Mouse (Mus musculus) lung, postnatal 0 days (tissue): ENCODE data around the gene Bahd1. TPM values are rescaled to one million over a fixed set of nuclear protein-coding genes. Genes with fewer than 3 reads are reported as not detected.
A peak's percentile ranks its signal among the peaks of the same experiment; 100 is the strongest.

ENCODE experiments used
- ATAC-seq: fragments of 200-750 bp; cut with Nextera tagmentation; 2 replicates; pipeline ENCODE4 v1.8.0; 2017; ENCODE audit warnings: moderate library complexity
- DNase-seq: peaks from one replicate; pipeline ENCODE4 v3.0.0-alpha.2; 2016; ENCODE audit warnings: low spot score
- H3K27ac ChIP-seq: fragments of 300-500 bp; sonication (generic); 2 replicates; pipeline ENCODE4 v1.5.1; 2014; ENCODE audit warnings: antibody characterized with exemption, mild to moderate bottlenecking, low read length, mixed read lengths
- H3K27me3 ChIP-seq: fragments of 300-500 bp; sonication (generic); replicated peaks from 2 replicates; pipeline ENCODE4 v1.6.1; 2014; ENCODE audit warnings: low read length, mixed read lengths; ENCODE audit not compliant: insufficient read depth
- H3K36me3 ChIP-seq: fragments of 300-500 bp; sonication (generic); 2 replicates; pipeline ENCODE4 v1.6.1; 2014; ENCODE audit warnings: low read length, mixed read lengths; ENCODE audit not compliant: insufficient read depth
- H3K4me1 ChIP-seq: fragments of 300-500 bp; sonication (generic); 2 replicates; pipeline ENCODE4 v1.6.1; 2014; ENCODE audit warnings: antibody characterized with exemption, low read depth, low read length, mixed read lengths; ENCODE audit not compliant: insufficient read depth
- H3K4me2 ChIP-seq: fragments of 300-500 bp; sonication (generic); replicated peaks from 2 replicates; pipeline ENCODE4 v1.6.1; 2014; ENCODE audit warnings: low read depth, mild to moderate bottlenecking, low read length, moderate library complexity, mixed read lengths
- H3K4me3 ChIP-seq: fragments of 300-500 bp; sonication (generic); 2 replicates; pipeline ENCODE4 v1.5.1; 2014; ENCODE audit warnings: low read depth, low read length
- H3K9ac ChIP-seq: fragments of 300-500 bp; sonication (generic); replicated peaks from 2 replicates; pipeline ENCODE4 v1.6.1; 2014; ENCODE audit warnings: low read depth, mild to moderate bottlenecking
- H3K9me3 ChIP-seq: fragments of 300-500 bp; sonication (generic); 2 replicates; pipeline ENCODE4 v1.6.1; 2016; ENCODE audit warnings: low read length, mixed read lengths
- CTCF ChIP-seq: IDR thresholded peaks from 2 replicates; pipeline ENCODE4 v1.5.1; 2016; ENCODE audit warnings: antibody characterized with exemption, mild to moderate bottlenecking
- EP300 ChIP-seq: IDR thresholded peaks from 2 replicates; pipeline ENCODE4 v1.6.1; 2016; ENCODE audit warnings: antibody characterized with exemption, mild to moderate bottlenecking, control low read depth
- WGBS: fragments of 180-500 bp; shearing (Covaris S2); extraction: QIAGEN DNeasy Blood & Tissue Kit; methylation state at CpG from one replicate; pipeline ENCODE4 v1.1.7; 2014; 5-methylcytosine and 5-hydroxymethylcytosine counted together
- polyA plus RNA-seq: library from polyadenylated mRNA; unstranded; fragments of >200 nt; fragmentation: Nextera tagmentation; extraction: Ambion mirVana; gene quantifications from 2 replicates; pipeline ENCODE4 v1.2.1, GENCODE M21; 2015

Gene Bahd1
- polyA plus RNA-seq, 1 experiment from 2014 or later: 5.4 TPM

- no peak for TF ChIP-seq EP300
- TF ChIP-seq CTCF: no peak
- H3K9ac ChIP-seq: no peak overlapping the region
- no peak overlapping the region for H3K4me2 ChIP-seq
- 53% methylated on average over 7 of the region's 7 CpGs for WGBS
- H3K27me3 ChIP-seq: no peaks in the 10 kb centered on the region
- H3K9me3 ChIP-seq: no peaks in the 10 kb centered on the region
- no peaks in the 10 kb centered on the region for H3K4me1 ChIP-seq
- no peaks in the 10 kb centered on the region for H3K36me3 ChIP-seq
- DNase-seq: no peak
- no peak for ATAC-seq
- H3K4me3 ChIP-seq: no peak overlapping the region
- no peak overlapping the region for H3K27ac ChIP-seq
These were observed 41.2 kb downstream of the Bahd1 start for GRCm38 (mm10) chr2:118941341-118941740.

- no peaks in the 10 kb centered on the region for H3K36me3 ChIP-seq
- H3K9ac ChIP-seq: no peak overlapping the region
- H3K4me1 ChIP-seq: no peaks in the 10 kb centered on the region
- ATAC-seq (no peak), DNase-seq (no peak)
- no peaks in the 10 kb centered on the region for H3K27me3 ChIP-seq
- 82% methylated on average over 6 of the region's 6 CpGs for WGBS
- no peak overlapping the region for H3K4me3 ChIP-seq
- no peak overlapping the region for H3K4me2 ChIP-seq
- no peaks in the 10 kb centered on the region for H3K9me3 ChIP-seq
- no peak overlapping the region for H3K27ac ChIP-seq
- TF ChIP-seq CTCF (no peak), EP300 (no peak)
These were observed 43.1 kb downstream of the Bahd1 start for GRCm38 (mm10) chr2:118943232-118943631.

GRCm38 (mm10) chr2:118948818-118949217 is 48.6 kb downstream of the Bahd1 start:
- ATAC-seq: 0 out of 2 replicates have a peak, but pooled peaks have one; percentile 5
- H3K4me3 ChIP-seq: no peak overlapping the region
- no peak overlapping the region for H3K9ac ChIP-seq
- no peak for TF ChIP-seq EP300
- TF ChIP-seq CTCF: no peak
- WGBS: 69% methylated on average over 4 of the region's 4 CpGs
- no peaks in the 10 kb centered on the region for H3K36me3 ChIP-seq
- H3K27ac ChIP-seq: no peak overlapping the region
- no peak for DNase-seq
- H3K4me1 ChIP-seq: no peaks in the 10 kb centered on the region
- H3K27me3 ChIP-seq: no peaks in the 10 kb centered on the region
- H3K4me2 ChIP-seq: no peak overlapping the region
- H3K9me3 ChIP-seq: no peaks in the 10 kb centered on the region

DNA sequence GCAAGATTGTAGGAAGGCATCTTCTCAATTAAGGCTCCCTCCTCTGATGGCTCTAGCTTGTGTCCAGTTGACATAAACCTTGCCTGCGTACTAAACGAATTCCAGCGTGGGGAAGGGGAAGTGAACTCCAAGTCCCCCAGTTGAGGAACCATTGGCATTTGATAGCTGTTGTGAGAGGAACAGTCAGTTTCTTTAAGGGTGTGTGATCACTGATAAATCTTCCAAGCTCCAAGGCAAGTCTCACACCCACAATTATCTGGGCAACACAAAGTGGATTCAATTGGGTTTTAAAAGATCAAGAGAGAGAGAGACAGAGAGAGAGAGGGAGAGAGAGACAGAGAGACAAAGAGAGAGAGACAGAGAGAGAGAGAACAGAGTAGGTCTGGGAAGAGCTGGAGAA is 49.5 kb downstream of the Bahd1 start:
- Histone ChIP-seq H3K36me3 (no peaks in the 10 kb centered on the region), H3K9me3 (no peaks in the 10 kb centered on the region), H3K27me3 (no peaks in the 10 kb centered on the region), H3K4me1 (no peaks in the 10 kb centered on the region), H3K4me3 (no peak overlapping the region), H3K9ac (no peak overlapping the region), H3K27ac (no peak overlapping the region), H3K4me2 (no peak overlapping the region)
- TF ChIP-seq EP300 (no peak), CTCF (no peak)
- ATAC-seq (no peak), DNase-seq (no peak)
- WGBS: 57% methylated on average over 3 of the region's 3 CpGs

GRCm38 (mm10) chr2:118956497-118956896 is 56.3 kb downstream of the Bahd1 start:
- Histone ChIP-seq H3K9me3 (no peaks in the 10 kb centered on the region), H3K9ac (no peak overlapping the region), H3K36me3 (no peaks in the 10 kb centered on the region), H3K4me2 (no peak overlapping the region), H3K4me1 (no peaks in the 10 kb centered on the region), H3K4me3 (no peak overlapping the region), H3K27me3 (no peaks in the 10 kb centered on the region), H3K27ac (no peak overlapping the region)
- ATAC-seq: no peak
- no peak for DNase-seq
- no peak for TF ChIP-seq CTCF
- TF ChIP-seq EP300: no peak
- WGBS: 47% methylated on average over 5 of the region's 5 CpGs

DNA sequence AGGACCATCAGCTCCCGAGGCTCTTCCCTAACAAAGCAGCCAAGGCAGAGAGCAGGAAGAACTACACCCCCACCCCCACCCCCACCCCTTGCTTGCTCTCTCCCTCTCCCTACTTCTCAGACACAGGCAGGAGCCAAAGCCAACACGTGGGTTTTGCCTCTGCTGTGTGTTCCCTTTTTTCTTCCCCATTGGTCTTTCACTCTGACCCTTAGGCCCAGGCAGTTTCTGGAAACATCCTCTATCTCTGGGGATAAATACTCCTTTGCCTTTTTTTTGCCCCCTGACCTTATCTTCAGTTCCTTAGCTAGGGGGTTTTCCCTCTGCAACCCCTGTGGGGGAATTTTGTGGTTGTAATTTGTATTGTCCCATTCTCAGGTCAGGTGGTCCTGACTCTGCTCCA is 59.5 kb downstream of the Bahd1 start:
- H3K27me3 ChIP-seq: no peaks in the 10 kb centered on the region
- no peak overlapping the region for H3K9ac ChIP-seq
- no peak overlapping the region for H3K27ac ChIP-seq
- H3K4me3 ChIP-seq: no peak overlapping the region
- H3K36me3 ChIP-seq: no peaks in the 10 kb centered on the region
- H3K9me3 ChIP-seq: no peaks in the 10 kb centered on the region
- no peak overlapping the region for H3K4me2 ChIP-seq
- DNase-seq (no peak), ATAC-seq (no peak)
- no peaks in the 10 kb centered on the region for H3K4me1 ChIP-seq
- TF ChIP-seq CTCF (no peak), EP300 (no peak)
- 4% methylated on average over 2 of the region's 2 CpGs for WGBS

DNA sequence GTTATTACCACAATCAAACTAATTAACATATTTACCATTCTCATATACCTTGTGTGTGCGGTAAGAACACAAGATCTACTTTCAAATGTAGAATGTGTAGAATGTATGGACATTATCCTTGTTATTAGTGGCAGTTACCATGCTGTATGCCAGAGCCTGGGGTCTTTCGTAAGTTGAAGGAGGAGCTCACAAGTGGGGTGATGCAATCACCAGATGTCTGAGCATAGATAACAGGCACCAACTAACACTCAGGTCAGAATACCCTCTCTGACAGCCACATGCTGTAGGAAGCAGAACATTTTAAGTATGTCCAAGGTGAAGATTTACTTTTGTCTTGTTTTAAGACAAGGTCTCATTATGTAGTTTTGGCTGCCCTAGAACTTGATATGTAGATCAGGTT is 60.2 kb downstream of the Bahd1 start:
- Histone ChIP-seq H3K4me2 (no peak overlapping the region), H3K27ac (no peak overlapping the region), H3K9me3 (no peaks in the 10 kb centered on the region), H3K27me3 (no peaks in the 10 kb centered on the region), H3K36me3 (no peaks in the 10 kb centered on the region), H3K9ac (no peak overlapping the region), H3K4me3 (no peak overlapping the region), H3K4me1 (no peaks in the 10 kb centered on the region)
- no peak for TF ChIP-seq CTCF
- no peak for TF ChIP-seq EP300
- DNase-seq (no peak), ATAC-seq (no peak)
- 70% methylated on average over 2 of the region's 2 CpGs for whole genome bisulfite sequencing
